Mouse (Mus musculus): Measurements from ENCODE around the gene Prss2. TPM values are rescaled to one million over a fixed set of nuclear protein-coding genes. Genes with fewer than 3 reads are reported as not detected.
"Not testable (repeated sequence)": the region's sequence is repeated elsewhere in the genome, so short reads cannot be mapped to it uniquely, and the experiment has no call there.

Gene Prss2
- 0.46 and 17.9 TPM in 2 replicates for polyA plus RNA-seq (2012; rRNA removed)

DNA sequence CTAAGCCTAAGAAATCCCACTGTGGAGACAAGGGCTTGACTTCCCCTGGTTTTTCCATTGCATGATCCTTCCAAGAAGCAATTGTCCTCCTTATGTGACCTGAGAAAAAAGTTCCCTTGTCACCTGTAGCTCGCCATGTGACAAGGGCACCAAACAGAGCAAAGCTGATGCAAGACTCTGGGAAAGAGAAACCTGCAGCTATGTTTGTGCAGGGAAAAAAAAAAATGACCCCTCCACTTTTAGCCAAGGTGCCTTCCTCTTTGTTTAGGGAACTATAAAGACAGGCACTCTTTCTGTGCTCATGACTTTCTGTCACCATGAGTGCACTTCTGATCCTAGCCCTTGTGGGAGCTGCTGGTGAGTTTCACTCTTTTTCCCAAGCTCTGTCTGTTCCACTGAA, at the start of gene Prss2:
TSS of gene Prss2 (plus strand) at position 301 of the 400 bp plus-strand sequence.
- TF ChIP-seq POLR2A (IDR thresholded peaks at IDR 0.05; ENCODE audit: borderline replicate concordance, extremely low read depth, low read depth, low read length) (no peak), CTCF (IDR thresholded peaks at IDR 0.05; ENCODE audit: insufficient read depth, low read length) (no peak)
- Histone ChIP-seq H3K4me1 (ENCODE audit: control insufficient read depth, insufficient read depth, low read length) (no peaks in the 10 kb centered on the region), H3K4me3 (replicated peaks; ENCODE audit: extremely low read depth, low read depth, low read length) (no peak within 1 kb of the TSS)
- no peak for DNase-seq
- WGBS = 57% methylated on average over 1 of the region's 1 CpGs

DNA sequence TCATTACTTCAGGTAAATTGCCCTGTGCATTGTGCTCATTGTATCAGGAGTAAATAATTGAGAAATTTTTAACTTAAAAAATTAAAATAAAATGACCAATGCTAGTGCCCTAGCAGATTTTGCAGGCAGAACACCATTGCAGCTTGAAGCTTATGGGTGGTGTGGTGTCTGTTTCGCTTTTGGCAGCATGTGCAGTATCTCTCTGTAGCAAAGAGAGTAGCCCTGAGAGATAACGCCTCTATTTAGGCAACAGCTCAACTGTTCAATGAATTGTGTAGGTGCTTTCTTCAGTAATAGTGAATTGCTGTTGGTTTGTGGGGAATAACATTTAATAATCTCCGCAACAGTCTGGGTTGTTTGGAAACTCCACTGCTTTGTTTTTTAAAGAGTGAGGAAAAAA, 22.2 kb upstream of the Prss2 start:
- Histone ChIP-seq H3K4me1 (ENCODE audit: control insufficient read depth, insufficient read depth, low read length) (no peaks in the 10 kb centered on the region), H3K4me3 (replicated peaks; ENCODE audit: extremely low read depth, low read depth, low read length) (no peak overlapping the region)
- WGBS = 69% methylated on average over 3 of the region's 3 CpGs
- TF ChIP-seq POLR2A (IDR thresholded peaks at IDR 0.05; ENCODE audit: borderline replicate concordance, extremely low read depth, low read depth, low read length) (no peak), CTCF (IDR thresholded peaks at IDR 0.05; ENCODE audit: insufficient read depth, low read length) (no peak)
- no peak for DNase-seq

DNA sequence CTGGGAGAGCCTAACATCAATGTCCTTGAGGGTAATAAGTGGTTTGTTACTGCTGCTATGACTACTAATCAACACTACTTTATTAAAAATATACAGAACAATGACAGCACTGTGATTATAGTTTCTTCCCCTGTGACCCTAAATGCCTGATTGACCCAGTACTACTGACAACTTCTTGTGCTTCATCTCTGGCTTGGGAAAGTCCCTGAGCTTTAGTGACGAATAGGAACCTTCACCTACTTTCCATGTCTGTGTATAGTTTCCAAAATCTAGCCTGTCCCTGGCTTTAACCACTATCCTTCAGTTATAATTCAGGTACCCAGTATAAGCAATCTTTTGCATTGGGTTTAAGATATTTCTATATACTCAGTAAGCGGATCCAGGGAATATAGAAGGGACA, 16.7 kb upstream of the Prss2 start:
- WGBS = 81% methylated on average over 2 of the region's 2 CpGs
- no peak overlapping the region for H3K4me3 ChIP-seq (replicated peaks; ENCODE audit: extremely low read depth, low read depth, low read length)
- no peaks in the 10 kb centered on the region for H3K4me1 ChIP-seq (ENCODE audit: control insufficient read depth, insufficient read depth, low read length)
- TF ChIP-seq CTCF (IDR thresholded peaks at IDR 0.05; ENCODE audit: insufficient read depth, low read length) (no peak), POLR2A (IDR thresholded peaks at IDR 0.05; ENCODE audit: borderline replicate concordance, extremely low read depth, low read depth, low read length) (no peak)
- no peak for DNase-seq

DNA sequence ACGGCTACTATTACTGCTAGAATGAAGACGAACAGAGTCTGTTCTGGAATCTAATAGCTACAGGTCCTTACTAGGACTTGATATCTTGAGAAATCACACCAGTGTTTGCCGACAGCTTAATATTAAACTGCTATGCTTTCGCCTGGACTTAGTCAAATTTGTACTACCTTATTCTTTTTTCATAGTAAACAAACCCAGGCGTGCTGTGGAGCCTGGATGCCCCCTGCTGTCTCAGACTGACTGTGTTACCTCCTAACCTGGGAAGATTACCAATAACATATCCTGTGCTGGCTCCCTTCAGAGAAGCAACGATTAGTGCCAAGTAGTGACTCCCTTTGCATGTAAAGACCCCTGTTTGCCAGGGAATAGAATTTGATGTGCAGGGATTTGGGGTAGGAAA, 16.3 kb upstream of the Prss2 start:
- 65% methylated on average over 6 of the region's 6 CpGs for WGBS
- no peak overlapping the region for H3K4me3 ChIP-seq (replicated peaks; ENCODE audit: extremely low read depth, low read depth, low read length)
- TF ChIP-seq POLR2A (IDR thresholded peaks at IDR 0.05; ENCODE audit: borderline replicate concordance, extremely low read depth, low read depth, low read length) (no peak), CTCF (IDR thresholded peaks at IDR 0.05; ENCODE audit: insufficient read depth, low read length) (no peak)
- no peaks in the 10 kb centered on the region for H3K4me1 ChIP-seq (ENCODE audit: control insufficient read depth, insufficient read depth, low read length)
- DNase-seq = no peak

DNA sequence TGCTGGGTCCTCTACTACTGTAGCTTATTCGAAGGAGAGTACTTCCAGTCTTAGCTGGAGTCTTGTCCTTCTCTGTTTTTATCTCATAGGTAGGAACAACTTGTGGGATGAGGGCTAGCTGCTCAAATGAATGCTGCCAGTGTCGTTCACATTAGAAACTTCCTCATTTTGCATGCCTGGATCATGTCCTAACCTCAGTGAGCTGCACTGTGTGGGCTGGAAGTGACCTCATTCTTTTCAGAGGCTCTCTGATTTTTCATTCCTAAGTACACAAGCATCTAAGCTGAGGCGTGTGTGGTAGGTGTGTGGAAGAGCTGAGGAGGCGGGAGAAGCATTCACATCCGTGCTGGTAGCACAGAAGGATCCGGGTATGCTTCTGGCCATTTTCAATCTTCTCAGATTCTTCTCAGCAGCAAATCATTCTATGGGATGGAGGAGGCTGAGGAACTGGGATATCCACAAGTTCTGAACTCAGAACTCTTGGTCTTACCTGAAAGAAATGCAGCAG, 3.5 kb upstream of the Prss2 start:
- no peak for DNase-seq
- no peak overlapping the region for H3K4me3 ChIP-seq (replicated peaks; ENCODE audit: extremely low read depth, low read depth, low read length)
- 43% methylated on average over 6 of the region's 6 CpGs for whole genome bisulfite sequencing
- no peaks in the 10 kb centered on the region for H3K4me1 ChIP-seq (ENCODE audit: control insufficient read depth, insufficient read depth, low read length)
- TF ChIP-seq CTCF (IDR thresholded peaks at IDR 0.05; ENCODE audit: insufficient read depth, low read length) (no peak), POLR2A (IDR thresholded peaks at IDR 0.05; ENCODE audit: borderline replicate concordance, extremely low read depth, low read depth, low read length) (no peak)

DNA sequence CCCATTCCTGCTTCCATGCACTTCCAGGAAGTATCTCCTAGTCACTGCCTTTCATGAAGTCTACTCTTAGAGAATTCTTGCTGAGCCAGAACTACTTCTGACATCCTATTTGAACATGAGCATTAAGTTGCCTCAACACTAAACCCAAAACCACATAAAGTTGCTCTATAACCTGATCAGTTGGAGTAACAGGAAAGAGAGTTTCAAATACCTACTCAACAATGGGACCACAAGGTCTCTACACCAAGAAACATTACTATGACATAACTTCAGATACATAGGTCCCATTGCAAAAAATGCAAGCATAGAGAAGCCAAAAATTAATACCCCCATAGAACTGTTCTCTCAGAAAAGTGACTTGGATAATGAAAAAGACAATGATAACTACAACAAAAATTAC, 4.9 kb downstream of the Prss2 start:
- TF ChIP-seq CTCF (IDR thresholded peaks at IDR 0.05; ENCODE audit: insufficient read depth, low read length) (no peak), POLR2A (IDR thresholded peaks at IDR 0.05; ENCODE audit: borderline replicate concordance, extremely low read depth, low read depth, low read length) (no peak)

DNA sequence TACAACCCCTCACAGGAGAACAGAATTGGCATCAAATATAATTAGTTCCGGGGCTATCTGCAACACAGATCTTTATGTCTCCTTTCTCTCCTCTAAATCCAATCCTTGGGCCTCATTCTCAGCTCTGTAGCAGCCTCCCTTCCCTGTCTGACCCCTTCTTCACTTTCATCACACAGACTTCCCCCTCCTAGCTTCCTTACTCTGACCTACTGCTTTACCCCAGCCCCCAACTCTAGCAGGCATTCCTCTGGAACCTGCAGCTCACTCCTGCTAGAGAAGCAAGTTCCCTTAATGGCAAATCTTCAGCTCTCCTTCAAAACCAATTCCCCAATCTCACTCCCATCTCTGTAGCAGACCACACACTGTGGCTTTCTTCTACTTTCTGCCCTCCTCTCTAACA, 5.8 kb downstream of the Prss2 start:
- TF ChIP-seq POLR2A (IDR thresholded peaks at IDR 0.05; ENCODE audit: borderline replicate concordance, extremely low read depth, low read depth, low read length) = no peak
- no peak for TF ChIP-seq CTCF (IDR thresholded peaks at IDR 0.05; ENCODE audit: insufficient read depth, low read length)
- WGBS = 74% methylated on average over 1 of the region's 1 CpGs

More for the DNA sequence above, 4.9 kb downstream of the Prss2 start:
- Histone ChIP-seq H3K4me3 (replicated peaks; ENCODE audit: extremely low read depth, low read depth, low read length) (no peak overlapping the region), H3K4me1 (ENCODE audit: control insufficient read depth, insufficient read depth, low read length) (no peaks in the 10 kb centered on the region)
- no peak for DNase-seq

DNA sequence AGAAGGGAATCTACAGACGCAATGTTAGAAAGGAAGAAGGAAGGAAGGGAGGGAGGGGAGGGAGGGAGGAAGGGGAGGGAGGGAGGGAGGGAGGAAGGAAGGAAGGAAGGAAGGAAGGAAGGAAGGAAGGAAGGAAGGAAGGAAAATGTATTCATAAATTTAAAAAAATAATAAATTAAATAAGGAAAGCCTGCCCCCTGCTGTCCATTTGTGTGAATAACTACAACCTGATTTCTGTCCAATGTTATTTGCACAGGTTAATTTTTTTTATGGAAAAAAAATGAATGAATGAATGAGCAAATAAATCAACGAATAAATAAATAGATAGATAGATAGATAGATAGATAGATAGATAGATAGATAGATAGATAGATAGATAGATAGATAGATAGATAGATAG, 8.4 kb downstream of the Prss2 start:
- WGBS = 0% methylated on average over 1 of the region's 2 CpGs
- not testable (repeated sequence) for H3K4me3 ChIP-seq (replicated peaks; ENCODE audit: extremely low read depth, low read depth, low read length); DNase-seq; H3K4me1 ChIP-seq (ENCODE audit: control insufficient read depth, insufficient read depth, low read length)

More for the DNA sequence above, 5.8 kb downstream of the Prss2 start:
- no peak for DNase-seq
- Histone ChIP-seq H3K4me3 (replicated peaks; ENCODE audit: extremely low read depth, low read depth, low read length) (no peak overlapping the region), H3K4me1 (ENCODE audit: control insufficient read depth, insufficient read depth, low read length) (no peaks in the 10 kb centered on the region)

DNA sequence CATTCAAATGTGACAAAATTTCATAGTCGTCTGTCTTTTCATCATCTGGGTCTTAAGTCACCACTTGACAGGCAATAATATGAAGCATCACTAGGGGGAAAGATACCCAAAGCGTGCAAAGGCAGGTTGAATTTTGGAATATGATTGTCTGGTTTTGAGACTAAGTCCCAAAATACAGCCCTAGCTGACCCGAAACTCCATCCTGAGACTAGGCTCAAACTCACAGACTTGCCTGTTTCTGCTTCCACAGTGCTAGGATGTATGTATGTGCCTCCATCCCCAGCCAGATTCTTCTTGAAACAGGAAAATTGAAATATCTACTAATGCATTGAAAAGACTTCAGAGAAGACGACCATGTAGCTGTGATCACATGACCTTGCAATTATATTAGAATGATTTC, 10.6 kb downstream of the Prss2 start:
- TF ChIP-seq CTCF (IDR thresholded peaks at IDR 0.05; ENCODE audit: insufficient read depth, low read length) (no peak), POLR2A (IDR thresholded peaks at IDR 0.05; ENCODE audit: borderline replicate concordance, extremely low read depth, low read depth, low read length) (no peak)
- no peak for DNase-seq
- Histone ChIP-seq H3K4me1 (ENCODE audit: control insufficient read depth, insufficient read depth, low read length) (no peaks in the 10 kb centered on the region), H3K4me3 (replicated peaks; ENCODE audit: extremely low read depth, low read depth, low read length) (no peak overlapping the region)
- 65% methylated on average over 4 of the region's 4 CpGs for WGBS

DNA sequence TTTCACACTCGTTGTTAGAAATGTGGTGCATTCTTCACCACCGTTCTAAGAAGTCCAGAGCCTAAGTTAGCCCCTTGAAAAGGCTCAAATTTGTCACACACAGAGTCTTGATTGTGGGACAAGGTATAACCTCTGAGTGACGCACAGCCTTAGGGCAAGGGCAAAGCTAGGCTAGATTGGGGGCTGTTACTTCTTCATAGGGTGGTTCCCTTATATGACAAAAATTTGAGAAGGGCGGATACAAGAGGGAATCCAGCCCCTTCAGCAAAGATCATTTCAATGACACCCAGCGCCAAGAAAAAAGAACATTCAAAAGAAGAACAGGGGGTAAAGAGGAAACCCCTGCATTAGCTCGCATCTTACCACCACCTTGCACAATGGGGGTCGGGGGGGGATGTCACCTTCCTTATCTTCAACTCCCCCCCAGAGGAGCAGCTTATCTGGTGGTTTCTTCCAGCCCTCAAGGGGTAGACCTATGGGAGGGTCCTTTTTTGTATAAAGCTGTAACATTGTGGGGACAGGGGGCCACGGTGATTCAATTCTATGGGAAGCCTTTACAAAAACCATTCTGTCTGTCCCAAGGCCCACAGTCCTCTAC, 11.2 kb downstream of the Prss2 start:
- Histone ChIP-seq H3K4me3 (replicated peaks; ENCODE audit: extremely low read depth, low read depth, low read length) (no peak overlapping the region), H3K4me1 (ENCODE audit: control insufficient read depth, insufficient read depth, low read length) (no peaks in the 10 kb centered on the region)
- TF ChIP-seq POLR2A (IDR thresholded peaks at IDR 0.05; ENCODE audit: borderline replicate concordance, extremely low read depth, low read depth, low read length) = no peak
- TF ChIP-seq CTCF (IDR thresholded peaks at IDR 0.05; ENCODE audit: insufficient read depth, low read length) = no peak
- no peak for DNase-seq
- 72% methylated on average over 8 of the region's 8 CpGs for WGBS

All from lung, adult 2 months (tissue).